Mouse (Mus musculus) forebrain, embryonic 15.5 days (tissue): ENCODE measurements at regions not wholly inside any gene's neighbourhood (a gene's known extent, or its start where the extent isn't known, plus 50 kb on each side); places are given as distances from the start of the nearest gene placed in this dataset.

ENCODE experiments used
- ATAC-seq: fragments of 200-750 bp; cut with Nextera tagmentation; replicated peaks from 2 replicates; pipeline ENCODE4 v1.8.0; 2017; ENCODE audit warnings: mild to moderate bottlenecking, moderate TSS enrichment, moderate library complexity
- H3K27ac ChIP-seq: fragments of 300-500 bp; sonication (generic); replicated peaks from 2 replicates; pipeline ENCODE4 v1.5.1; 2015; ENCODE audit warnings: mild to moderate bottlenecking, inconsistent platforms
- H3K27me3 ChIP-seq: fragments of 300-500 bp; sonication (generic); 2 replicates; pipeline ENCODE4 v1.6.1; 2015; ENCODE audit warnings: inconsistent platforms
- H3K36me3 ChIP-seq: fragments of 300-500 bp; sonication (generic); 2 replicates; pipeline ENCODE4 v1.6.1; 2015; ENCODE audit warnings: mild to moderate bottlenecking, inconsistent platforms
- H3K4me1 ChIP-seq: fragments of 300-500 bp; sonication (generic); 2 replicates; pipeline ENCODE4 v1.6.1; 2015; ENCODE audit warnings: inconsistent platforms
- H3K4me2 ChIP-seq: fragments of 300-500 bp; sonication (generic); replicated peaks from 2 replicates; pipeline ENCODE4 v1.6.1; 2015; ENCODE audit warnings: mild to moderate bottlenecking, inconsistent platforms
- H3K4me3 ChIP-seq: fragments of 300-500 bp; sonication (generic); 2 replicates; pipeline ENCODE4 v1.5.1; 2015; ENCODE audit warnings: mild to moderate bottlenecking, inconsistent platforms
- H3K9ac ChIP-seq: fragments of 300-500 bp; sonication (generic); replicated peaks from 2 replicates; pipeline ENCODE4 v1.6.1; 2015; ENCODE audit warnings: mild to moderate bottlenecking, inconsistent platforms
- H3K9me3 ChIP-seq: fragments of 300-500 bp; sonication (generic); 2 replicates; pipeline ENCODE4 v1.6.1; 2016; ENCODE audit warnings: inconsistent platforms
- WGBS: fragments of 180-500 bp; shearing (Covaris S2); methylation state at CpG from one replicate; pipeline ENCODE4 v1.1.7; 2015; ENCODE audit warnings: mixed read lengths; 5-methylcytosine and 5-hydroxymethylcytosine counted together

DNA sequence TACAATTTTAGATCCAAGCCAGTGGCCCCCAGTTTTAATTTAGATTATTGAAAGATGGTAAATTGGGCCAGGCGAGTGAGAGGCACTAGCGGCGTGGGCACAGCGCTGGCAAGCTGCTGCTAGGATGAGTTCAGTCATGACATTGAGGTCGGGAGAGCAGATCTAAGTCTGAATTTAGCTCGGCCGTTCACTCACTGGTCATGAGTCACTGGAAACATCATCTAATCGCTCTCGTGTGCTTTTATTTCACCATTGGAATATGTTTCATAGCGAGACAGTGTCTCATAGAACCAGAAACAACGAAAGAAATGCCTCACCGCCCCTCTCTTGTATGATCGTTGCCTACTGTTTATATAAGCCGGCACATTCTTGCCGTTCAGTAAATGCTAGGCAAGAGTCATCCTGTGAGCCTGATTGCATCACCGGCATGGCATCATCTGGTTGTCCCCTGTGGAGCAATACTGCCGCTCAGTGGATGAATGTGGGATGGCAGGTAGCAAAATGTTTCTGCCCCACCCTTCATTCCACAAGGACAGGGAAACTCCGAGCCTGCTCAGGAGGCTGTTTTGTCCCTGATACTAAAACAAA, 64.3 kb upstream of the Epcam start:
- no peak overlapping the region for H3K27ac ChIP-seq
- 12% methylated on average over 18 of the region's 18 CpGs for WGBS

DNA sequence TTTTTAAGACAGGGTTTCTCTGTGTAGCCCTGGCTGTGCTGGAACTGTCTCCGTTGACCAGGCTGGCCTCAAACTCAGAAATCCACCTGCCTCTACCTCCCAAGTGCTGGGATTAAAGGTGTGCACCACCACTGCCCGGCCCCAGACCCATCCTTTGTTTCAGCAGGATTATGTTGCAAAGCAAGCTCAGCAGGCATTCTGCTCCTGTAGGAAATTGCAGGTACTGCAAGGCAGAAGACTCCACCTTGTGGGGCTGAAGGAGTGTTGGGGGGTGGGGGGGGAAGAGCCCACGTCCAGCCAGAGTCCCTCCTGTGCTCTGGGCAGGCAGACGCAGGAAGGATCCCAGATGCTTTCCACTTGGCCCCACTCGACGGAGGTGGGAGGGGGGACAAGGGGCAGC, 52.2 kb upstream of the Epcam start:
- H3K36me3 ChIP-seq = no peaks in the 10 kb centered on the region
- no peak overlapping the region for H3K4me3 ChIP-seq
- H3K27me3 ChIP-seq = no peaks in the 10 kb centered on the region
- WGBS = 44% methylated on average over 6 of the region's 6 CpGs
- no peak for ATAC-seq
- H3K9me3 ChIP-seq = peaks cover 5% of the 10 kb centered on the region; the same call in 1 of the 2 replicates
- no peak overlapping the region for H3K4me2 ChIP-seq
- H3K27ac ChIP-seq = no peak overlapping the region
- no peaks in the 10 kb centered on the region for H3K4me1 ChIP-seq
- no peak overlapping the region for H3K9ac ChIP-seq

More for the DNA sequence above, 64.3 kb upstream of the Epcam start:
- H3K9me3 ChIP-seq = no peaks in the 10 kb centered on the region
- peak overlapping the region; percentile 20 for H3K4me3 ChIP-seq
- H3K4me1 ChIP-seq = 0 out of 2 replicates have a peak, but pooled peaks cover 5% of the 10 kb centered on the region
- no peak overlapping the region for H3K9ac ChIP-seq
- H3K27me3 ChIP-seq = no peaks in the 10 kb centered on the region
- no peaks in the 10 kb centered on the region for H3K36me3 ChIP-seq
- H3K4me2 ChIP-seq = peak overlapping the region; percentile 40
- ATAC-seq = peak; percentile 91

DNA sequence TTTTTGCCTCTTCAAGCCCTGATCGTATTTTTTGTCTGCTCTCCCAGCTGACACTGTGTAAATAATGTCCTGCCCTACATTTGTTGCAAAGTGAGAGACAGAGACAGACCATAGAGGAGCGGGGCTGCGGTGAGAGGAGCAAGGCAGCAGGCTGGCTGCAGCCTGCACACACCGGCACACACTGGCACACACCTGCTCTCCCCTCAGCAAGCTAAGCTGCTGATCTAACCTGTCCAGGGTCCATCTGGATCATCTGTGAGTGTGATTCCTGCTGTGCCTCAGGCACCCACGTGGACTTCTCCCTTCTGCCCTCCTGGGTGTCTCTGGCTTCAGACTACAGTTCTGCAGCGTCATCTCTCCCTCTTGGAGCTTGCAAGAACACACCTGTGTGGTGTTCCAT, 50.4 kb upstream of the Epcam start:
- H3K9me3 ChIP-seq = peaks cover 5% of the 10 kb centered on the region; the same call in 1 of the 2 replicates
- H3K4me2 ChIP-seq = no peak overlapping the region
- H3K27me3 ChIP-seq = no peaks in the 10 kb centered on the region
- no peaks in the 10 kb centered on the region for H3K4me1 ChIP-seq
- H3K36me3 ChIP-seq = no peaks in the 10 kb centered on the region
- no peak for ATAC-seq
- 67% methylated on average over 6 of the region's 6 CpGs for WGBS
- H3K9ac ChIP-seq = no peak overlapping the region
- H3K27ac ChIP-seq = no peak overlapping the region
- H3K4me3 ChIP-seq = no peak overlapping the region
